ENCODE assay signal across 13 mouse cellular contexts in genomic region chr6:69758618-69759017, GRCm38 (mm10).
DNase-seq lines count a peak whose midpoint lies in the region; ATAC-seq and TF ChIP-seq lines count a peak whose summit lies in the region.
"Had no signal": no experiment of that assay in that cellular context is flagged by ENCODE, and none has a peak within 500 bp of the region (broad histone marks: within the 10 kb centered on the region; RNA-seq: fewer than 3 reads in every experiment).

No protein-coding gene starts in this region.

- no peaks in the 10 kb centered on the region for H3K4me1 ChIP-seq in cortical plate, adult 2 months (ENCODE audit: control insufficient read depth, insufficient read depth, low read length)
- H3K4me1 ChIP-seq: limb, embryonic 12.5 days; midbrain, embryonic 12.5 days had no signal

- peak; percentile 0 to 2 for DNase-seq in cerebellum, postnatal 10 days
- DNase-seq in layer of hippocampus, adult 2 months (ENCODE audit: low spot score in 2 of 2) = no peak
- DNase-seq in layer of hippocampus, adult 11-12 months (ENCODE audit: low spot score) = no peak
- peak; percentile 6 for DNase-seq in 3T3-L1 (ENCODE audit: low read depth, low spot score)
- DNase-seq in testis, postnatal 14 days (ENCODE audit: low spot score) = no peak
- DNase-seq in layer of hippocampus, adult 9-10 months (ENCODE audit: low spot score) = no peak
- DNase-seq: cerebellum, adult 2 months; heart, adult 18-20 months had no signal

- peak; percentile 52 for TF ChIP-seq CTCF in layer of hippocampus, adult 2 months (conservative IDR thresholded peaks at IDR 0.05)
- peak; percentile 10; the same call in 1 of the 2 replicates for TF ChIP-seq CTCF in cortical plate, adult 2 months (IDR thresholded peaks at IDR 0.05; ENCODE audit: extremely low read depth, insufficient read depth, low read length)

- no peak overlapping the region for H3K27ac ChIP-seq in layer of hippocampus, adult 2 months
- H3K27ac ChIP-seq in cortical plate, adult 2 months (ENCODE audit: insufficient read depth, low read length) = no peak overlapping the region
- H3K27ac ChIP-seq: limb, embryonic 12.5 days; midbrain, embryonic 12.5 days had no signal

- no peak for ATAC-seq in cerebellum, adult (ENCODE audit: insufficient number of reproducible peaks, low FRiP score, low TSS enrichment)
- ATAC-seq: activated CD4-positive, CD25-positive, alpha-beta regulatory T cell, adult 4 months had no signal

- TF ChIP-seq POLR2A in cortical plate, adult 2 months (IDR thresholded peaks at IDR 0.05; ENCODE audit: extremely low read depth, insufficient read depth, low read length) = no peak

- H3K4me3 ChIP-seq in layer of hippocampus, adult 2 months = no peak overlapping the region
- H3K4me3 ChIP-seq in cortical plate, adult 2 months (ENCODE audit: insufficient read depth, low read length) = no peak overlapping the region
- H3K4me3 ChIP-seq: limb, embryonic 12.5 days; midbrain, embryonic 12.5 days had no signal

Comparison
In these comparisons a context has a peak if more than half of its experiments do, and no peak if none do; other contexts are left out.
1. DNase-seq: peak in cerebellum, postnatal 10 days (2 of 2) and 3T3-L1 (single experiment); none in layer of hippocampus, adult 2 months (0 of 2), layer of hippocampus, adult 11-12 months (single experiment), testis, postnatal 14 days (single experiment) and layer of hippocampus, adult 9-10 months (single experiment).